ENCODE assay signal across 8 mouse cellular contexts in genomic region chr15:85670789-85671700, GRCm38 (mm10).
DNase-seq lines count a peak whose midpoint lies in the region; ATAC-seq and TF ChIP-seq lines count a peak whose summit lies in the region.

No protein-coding gene starts in this region.

- no peak for TF ChIP-seq CTCF in cortical plate, adult 2 months (IDR thresholded peaks at IDR 0.05; ENCODE audit: extremely low read depth, insufficient read depth, low read length)
- TF ChIP-seq CTCF in kidney, adult 2 months (conservative IDR thresholded peaks at IDR 0.05; ENCODE audit: insufficient read depth, insufficient read length, low read depth, low read length): no peak
- no peak for TF ChIP-seq CTCF in stomach, postnatal 0 days (IDR thresholded peaks at IDR 0.05; ENCODE audit: low read depth)

- H3K36me3 ChIP-seq in kidney, adult 2 months (ENCODE audit: control insufficient read depth, insufficient read depth, low read length): no peaks in the 10 kb centered on the region; the same call in 1 of the 2 replicates
- peaks cover 21% of the 10 kb centered on the region for H3K36me3 ChIP-seq in limb, embryonic 13.5 days
- no peaks in the 10 kb centered on the region for H3K36me3 ChIP-seq in midbrain, embryonic 15.5 days (replicated peaks)
- H3K36me3 ChIP-seq in stomach, postnatal 0 days (ENCODE audit: control insufficient read depth, insufficient read depth, low read length): no peaks in the 10 kb centered on the region

- H3K4me2 ChIP-seq in limb, embryonic 13.5 days (replicated peaks): peak overlapping the region; percentile 86
- peak overlapping the region; percentile 66 for H3K4me2 ChIP-seq in midbrain, embryonic 15.5 days
- peak overlapping the region; percentile 82 for H3K4me2 ChIP-seq in stomach, postnatal 0 days (replicated peaks; ENCODE audit: low read depth)

- DNase-seq in embryo, embryonic 10 days (ENCODE audit: low spot score): peak; percentile 30
- DNase-seq in embryo, embryonic 9.5 days (ENCODE audit: extremely low spot score): no peak
- peak; percentile 94 to 95 for DNase-seq in heart, adult 18-20 months
- peak; percentile 96 for DNase-seq in kidney, adult 2 months
- peak; percentile 84 for DNase-seq in stomach, postnatal 0 days (ENCODE audit: low spot score)

- peak overlapping the region; percentile 86 for H3K4me3 ChIP-seq in cortical plate, adult 2 months (ENCODE audit: insufficient read depth, low read length)
- peak overlapping the region; percentile 62 for H3K4me3 ChIP-seq in kidney, adult 2 months (ENCODE audit: insufficient read depth, low read depth, low read length)
- H3K4me3 ChIP-seq in limb, embryonic 13.5 days: peak overlapping the region; percentile 97
- H3K4me3 ChIP-seq in midbrain, embryonic 15.5 days: peak overlapping the region; percentile 82
- H3K4me3 ChIP-seq in stomach, postnatal 0 days (ENCODE audit: low read depth, low read length): peak overlapping the region; percentile 91

- H3K9ac ChIP-seq in limb, embryonic 13.5 days: peak overlapping the region; percentile 100
- peak overlapping the region; percentile 88 for H3K9ac ChIP-seq in midbrain, embryonic 15.5 days
- H3K9ac ChIP-seq in stomach, postnatal 0 days (ENCODE audit: low read length): peak overlapping the region; percentile 94

- under 1% methylated on average over 124 of the region's 141 CpGs for WGBS in kidney, adult 2 months
- under 1% methylated on average over 83 of the region's 141 CpGs for WGBS in limb, embryonic 13.5 days
- under 1% methylated on average over 124 of the region's 141 CpGs for WGBS in midbrain, embryonic 15.5 days
- WGBS in stomach, postnatal 0 days: under 1% methylated on average over 83 of the region's 141 CpGs

- TF ChIP-seq POLR2A in cortical plate, adult 2 months (IDR thresholded peaks at IDR 0.05; ENCODE audit: extremely low read depth, insufficient read depth, low read length): peak; percentile 27; the same call in 1 of the 2 replicates
- peak; percentile 50 for TF ChIP-seq POLR2A in kidney, adult 2 months (IDR thresholded peaks at IDR 0.05; ENCODE audit: low read depth, low read length)

- H3K9me3 ChIP-seq in limb, embryonic 13.5 days: no peaks in the 10 kb centered on the region
- H3K9me3 ChIP-seq in midbrain, embryonic 15.5 days: no peaks in the 10 kb centered on the region
- no peaks in the 10 kb centered on the region for H3K9me3 ChIP-seq in stomach, postnatal 0 days (ENCODE audit: control insufficient read depth, low read length)

- peak overlapping the region; percentile 100 for H3K27ac ChIP-seq in cortical plate, adult 2 months (ENCODE audit: insufficient read depth, low read length)
- peak overlapping the region; percentile 100 for H3K27ac ChIP-seq in kidney, adult 2 months (ENCODE audit: insufficient read depth, low read depth, low read length)
- peak overlapping the region; percentile 93 for H3K27ac ChIP-seq in limb, embryonic 13.5 days
- H3K27ac ChIP-seq in midbrain, embryonic 15.5 days: peak overlapping the region; percentile 98
- peak overlapping the region; percentile 99 for H3K27ac ChIP-seq in stomach, postnatal 0 days (replicated peaks)

- no peaks in the 10 kb centered on the region for H3K27me3 ChIP-seq in kidney, adult 2 months (replicated peaks; ENCODE audit: control insufficient read depth, insufficient read depth, low read length)
- peaks cover 38% of the 10 kb centered on the region for H3K27me3 ChIP-seq in limb, embryonic 13.5 days
- H3K27me3 ChIP-seq in midbrain, embryonic 15.5 days (replicated peaks): peaks cover 26% of the 10 kb centered on the region
- no peaks in the 10 kb centered on the region for H3K27me3 ChIP-seq in stomach, postnatal 0 days (ENCODE audit: control insufficient read depth, insufficient read depth, low read length)

- TF ChIP-seq EP300 in stomach, postnatal 0 days (optimal IDR thresholded peaks at IDR 0.05): no peak

- H3K4me1 ChIP-seq in cortical plate, adult 2 months (ENCODE audit: control insufficient read depth, insufficient read depth, low read length): peaks cover 6% of the 10 kb centered on the region
- peaks cover 14% of the 10 kb centered on the region for H3K4me1 ChIP-seq in kidney, adult 2 months (ENCODE audit: control insufficient read depth, insufficient read depth, low read length)
- peaks cover 48% of the 10 kb centered on the region for H3K4me1 ChIP-seq in limb, embryonic 13.5 days
- peaks cover 56% of the 10 kb centered on the region for H3K4me1 ChIP-seq in midbrain, embryonic 15.5 days
- peaks cover 6% of the 10 kb centered on the region for H3K4me1 ChIP-seq in stomach, postnatal 0 days (replicated peaks; ENCODE audit: control insufficient read depth, insufficient read depth)

- ATAC-seq in limb, embryonic 13.5 days (ENCODE audit: low FRiP score, low read depth): peak; percentile 75
- peak; percentile 75 for ATAC-seq in midbrain, embryonic 15.5 days (replicated peaks)
- peak; percentile 77 for ATAC-seq in stomach, postnatal 0 days (ENCODE audit: low FRiP score, low TSS enrichment)
